ENCODE assay signal across 25 mouse cellular contexts in the genomic region with DNA sequence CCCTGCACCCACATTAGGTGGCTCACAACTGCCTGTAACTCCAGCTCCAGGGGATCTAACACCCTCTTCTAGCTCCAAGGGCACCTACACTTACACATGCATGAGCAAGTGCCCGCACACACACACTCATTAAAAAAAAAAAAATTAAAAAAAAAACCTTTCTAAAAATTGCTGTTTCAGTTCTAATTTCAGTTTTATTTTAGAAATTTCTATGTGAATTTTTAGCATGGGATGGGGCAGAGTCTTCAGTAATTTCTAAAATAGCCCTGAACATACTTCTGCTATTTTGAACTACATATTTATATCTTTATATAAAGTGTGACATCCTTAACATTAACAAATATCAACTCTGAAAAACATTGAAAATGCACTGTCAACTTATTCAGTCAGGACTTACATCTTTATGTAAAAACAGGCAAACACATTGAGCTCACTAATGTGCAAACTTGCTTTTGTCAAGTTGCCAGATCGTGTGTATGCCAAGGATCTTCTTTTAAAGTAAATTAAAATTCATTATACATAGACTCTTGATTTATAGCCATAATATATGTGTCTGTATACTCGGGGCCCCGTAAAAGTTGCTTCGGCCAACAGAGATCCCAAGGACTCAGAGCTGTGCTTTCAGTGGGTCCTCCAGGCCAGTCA. TPM values are rescaled to one million over a fixed set of nuclear protein-coding genes. Genes with fewer than 3 reads are reported as not detected.
DNase-seq lines count a peak whose midpoint lies in the region; ATAC-seq and TF ChIP-seq lines count a peak whose summit lies in the region.
"Had no signal": no experiment of that assay in that cellular context is flagged by ENCODE, and none has a peak within 500 bp of the region (broad histone marks: within the 10 kb centered on the region; RNA-seq: fewer than 3 reads in every experiment).

No protein-coding gene starts in this region.

- no peaks in the 10 kb centered on the region for H3K9me3 ChIP-seq in forebrain, embryonic 14.5 days (replicated peaks; ENCODE audit: control insufficient read depth, low read length)
- H3K9me3 ChIP-seq in forebrain, embryonic 10.5 days = no peaks in the 10 kb centered on the region
- no peaks in the 10 kb centered on the region for H3K9me3 ChIP-seq in lung, embryonic 14.5 days (ENCODE audit: low read depth, low read length)
- H3K9me3 ChIP-seq: embryonic facial prominence, embryonic 13.5 days; embryonic facial prominence, embryonic 15.5 days; forebrain, embryonic 12.5 days had no signal

- no peak overlapping the region for H3K9ac ChIP-seq in forebrain, embryonic 14.5 days (ENCODE audit: low read length)
- no peak overlapping the region for H3K9ac ChIP-seq in lung, embryonic 14.5 days
- H3K9ac ChIP-seq: embryonic facial prominence, embryonic 13.5 days; embryonic facial prominence, embryonic 15.5 days; forebrain, embryonic 12.5 days had no signal

- no peak overlapping the region for H3K27ac ChIP-seq in forebrain, embryonic 14.5 days (ENCODE audit: low read depth, low read length)
- no peak overlapping the region for H3K27ac ChIP-seq in forebrain, embryonic 10.5 days
- H3K27ac ChIP-seq in lung, embryonic 14.5 days (ENCODE audit: low read depth) = no peak overlapping the region
- H3K27ac ChIP-seq: embryonic facial prominence, embryonic 13.5 days; embryonic facial prominence, embryonic 15.5 days; forebrain, embryonic 12.5 days had no signal

- no peaks in the 10 kb centered on the region for H3K27me3 ChIP-seq in forebrain, embryonic 14.5 days (replicated peaks; ENCODE audit: control insufficient read depth, insufficient read depth, low read length)
- no peaks in the 10 kb centered on the region for H3K27me3 ChIP-seq in forebrain, embryonic 10.5 days (ENCODE audit: poor library complexity, severe bottlenecking)
- H3K27me3 ChIP-seq in lung, embryonic 14.5 days (ENCODE audit: insufficient read depth, low read length) = no peaks in the 10 kb centered on the region
- H3K27me3 ChIP-seq: embryonic facial prominence, embryonic 13.5 days; embryonic facial prominence, embryonic 15.5 days; forebrain, embryonic 12.5 days had no signal

- peak; percentile 56 for DNase-seq in forebrain, embryonic 14.5 days (ENCODE audit: low spot score)
- no peak for DNase-seq in forebrain, embryonic 10.5 days (ENCODE audit: extremely low spot score, low spot score)
- DNase-seq in lung, embryonic 14.5 days = peak; percentile 61
- no peak for DNase-seq in lung, postnatal 36 days
- DNase-seq in brain, embryonic 14.5 days (ENCODE audit: low read depth) = peak; percentile 43
- DNase-seq in ovary, adult 18-20 months (ENCODE audit: low spot score) = no peak
- DNase-seq: adrenal gland, adult 8-10 months; adrenal gland, postnatal 14 days; adrenal gland, postnatal 36 days; cerebellum, adult 11 months; cerebellum, adult 18-20 months; cerebellum, adult 8-10 months; cerebellum, adult 9-11 months; cerebellum, postnatal 14 days; cerebellum, postnatal 36 days; embryo, embryonic 11 days had no signal

- WGBS in forebrain, embryonic 14.5 days = 92% methylated on average over 5 of the region's 5 CpGs
- WGBS in forebrain, embryonic 10.5 days = 89% methylated on average over 5 of the region's 5 CpGs
- WGBS in lung, embryonic 14.5 days = 72% methylated on average over 5 of the region's 5 CpGs

- no peak overlapping the region for H3K4me2 ChIP-seq in forebrain, embryonic 14.5 days (ENCODE audit: low read length)
- no peak overlapping the region for H3K4me2 ChIP-seq in lung, embryonic 14.5 days
- H3K4me2 ChIP-seq: embryonic facial prominence, embryonic 13.5 days; embryonic facial prominence, embryonic 15.5 days; forebrain, embryonic 12.5 days had no signal

- no peaks in the 10 kb centered on the region for H3K4me1 ChIP-seq in forebrain, embryonic 14.5 days (ENCODE audit: control insufficient read depth, insufficient read depth, low read length)
- H3K4me1 ChIP-seq in forebrain, embryonic 10.5 days = no peaks in the 10 kb centered on the region
- no peaks in the 10 kb centered on the region for H3K4me1 ChIP-seq in lung, embryonic 14.5 days (ENCODE audit: insufficient read depth)
- H3K4me1 ChIP-seq: embryonic facial prominence, embryonic 13.5 days; embryonic facial prominence, embryonic 15.5 days; forebrain, embryonic 12.5 days had no signal

- H3K36me3 ChIP-seq in forebrain, embryonic 14.5 days (ENCODE audit: control insufficient read depth, insufficient read depth, low read length) = no peaks in the 10 kb centered on the region
- H3K36me3 ChIP-seq in forebrain, embryonic 10.5 days (replicated peaks) = no peaks in the 10 kb centered on the region
- no peaks in the 10 kb centered on the region for H3K36me3 ChIP-seq in lung, embryonic 14.5 days (ENCODE audit: insufficient read depth)
- H3K36me3 ChIP-seq: embryonic facial prominence, embryonic 13.5 days; embryonic facial prominence, embryonic 15.5 days; forebrain, embryonic 12.5 days; G1E had no signal

- H3K4me3 ChIP-seq in forebrain, embryonic 14.5 days (ENCODE audit: low read depth, low read length) = no peak overlapping the region
- no peak overlapping the region for H3K4me3 ChIP-seq in forebrain, embryonic 10.5 days
- no peak overlapping the region for H3K4me3 ChIP-seq in lung, embryonic 14.5 days (ENCODE audit: low read depth, low read length)
- H3K4me3 ChIP-seq: embryonic facial prominence, embryonic 13.5 days; embryonic facial prominence, embryonic 15.5 days; forebrain, embryonic 12.5 days had no signal

- ATAC-seq in forebrain, embryonic 14.5 days = no peak
- no peak for ATAC-seq in lung, embryonic 14.5 days (ENCODE audit: insufficient read depth)
- ATAC-seq: activated CD4-positive, CD25-positive, alpha-beta regulatory T cell, adult 4 months; forebrain, embryonic 16.5 days; Patski had no signal

- TF ChIP-seq CTCF in lung, embryonic 14.5 days (IDR thresholded peaks at IDR 0.05; ENCODE audit: low read depth) = no peak
- TF ChIP-seq CTCF in brain, embryonic 14.5 days (IDR thresholded peaks at IDR 0.05; ENCODE audit: borderline replicate concordance, extremely low read depth, insufficient read depth, insufficient read length) = no peak

- TF ChIP-seq POLR2A in brain, embryonic 14.5 days (IDR thresholded peaks at IDR 0.05; ENCODE audit: borderline replicate concordance, extremely low read depth, insufficient read depth, insufficient read length, poor library complexity, severe bottlenecking) = no peak

RNA-seq across cellular contexts. Expression of a gene that starts 32.0 kb away (rescaled TPM):
- polyA plus RNA-seq in forebrain, embryonic 14.5 days (2014; fragmentation: Nextera tagmentation; extraction: Ambion mirVana) = 0.04 and 0.05 TPM in 2 replicates
- not detected in 2 replicates for polyA plus RNA-seq in forebrain, embryonic 10.5 days (2016; fragmentation: Nextera tagmentation; extraction: Ambion mirVana)
- 0.11 and 0.12 TPM in 2 replicates for polyA plus RNA-seq in lung, embryonic 14.5 days (2014; fragmentation: Nextera tagmentation; extraction: Ambion mirVana)
- polyA plus RNA-seq in brain, embryonic 14.5 days (2012; rRNA removed) = 0.04 and 0.05 TPM in 2 replicates
- polyA plus RNA-seq: activated CD4-positive, CD25-positive, alpha-beta regulatory T cell, adult 4 months; C2C12; embryonic facial prominence, embryonic 11.5 days; embryonic facial prominence, embryonic 13.5 days; forebrain, embryonic 12.5 days; G1E; Patski had no signal

RNA-seq across cellular contexts. Expression of a gene that starts 35.4 kb away (rescaled TPM):
- not detected in 2 replicates for polyA plus RNA-seq in forebrain, embryonic 14.5 days (2014; fragmentation: Nextera tagmentation; extraction: Ambion mirVana)
- polyA plus RNA-seq in forebrain, embryonic 10.5 days (2016; fragmentation: Nextera tagmentation; extraction: Ambion mirVana) = not detected in 2 replicates
- not detected in 2 replicates for polyA plus RNA-seq in lung, embryonic 14.5 days (2014; fragmentation: Nextera tagmentation; extraction: Ambion mirVana)
- not detected in 2 replicates for polyA plus RNA-seq in brain, embryonic 14.5 days (2012; rRNA removed)
- polyA plus RNA-seq: activated CD4-positive, CD25-positive, alpha-beta regulatory T cell, adult 4 months; C2C12; embryonic facial prominence, embryonic 11.5 days; embryonic facial prominence, embryonic 13.5 days; embryonic facial prominence, embryonic 15.5 days; forebrain, embryonic 12.5 days; forebrain, embryonic 16.5 days; G1E; Patski had no signal

RNA-seq across cellular contexts. Expression of a gene that starts 43.8 kb away (rescaled TPM):
- polyA plus RNA-seq in forebrain, embryonic 14.5 days (2014; fragmentation: Nextera tagmentation; extraction: Ambion mirVana) = not detected in 2 replicates
- not detected in 2 replicates for polyA plus RNA-seq in forebrain, embryonic 10.5 days (2016; fragmentation: Nextera tagmentation; extraction: Ambion mirVana)
- not detected in 2 replicates for polyA plus RNA-seq in lung, embryonic 14.5 days (2014; fragmentation: Nextera tagmentation; extraction: Ambion mirVana)
- polyA plus RNA-seq in brain, embryonic 14.5 days (2012; rRNA removed) = 0.21 and 0.28 TPM in 2 replicates
- polyA plus RNA-seq: activated CD4-positive, CD25-positive, alpha-beta regulatory T cell, adult 4 months; C2C12; embryonic facial prominence, embryonic 11.5 days; embryonic facial prominence, embryonic 13.5 days; embryonic facial prominence, embryonic 15.5 days; forebrain, embryonic 12.5 days; forebrain, embryonic 16.5 days; G1E; Patski had no signal

RNA-seq across cellular contexts. Expression of a gene that starts 59.0 kb away (rescaled TPM):
- not detected in 2 replicates for polyA plus RNA-seq in forebrain, embryonic 14.5 days (2014; fragmentation: Nextera tagmentation; extraction: Ambion mirVana)
- polyA plus RNA-seq in forebrain, embryonic 10.5 days (2016; fragmentation: Nextera tagmentation; extraction: Ambion mirVana) = not detected in 2 replicates
- polyA plus RNA-seq in lung, embryonic 14.5 days (2014; fragmentation: Nextera tagmentation; extraction: Ambion mirVana) = 0.49 TPM in 1 of 2 replicates, not detected in the other
- 0.10 TPM in 1 of 2 replicates, not detected in the other for polyA plus RNA-seq in brain, embryonic 14.5 days (2012; rRNA removed)
- polyA plus RNA-seq: activated CD4-positive, CD25-positive, alpha-beta regulatory T cell, adult 4 months; embryonic facial prominence, embryonic 11.5 days; forebrain, embryonic 12.5 days; forebrain, embryonic 16.5 days; G1E; Patski had no signal

Comparison
In these comparisons a context has a peak if more than half of its experiments do, and no peak if none do; other contexts are left out.
1. DNase-seq: peak in forebrain, embryonic 14.5 days (single experiment), lung, embryonic 14.5 days (single experiment) and brain, embryonic 14.5 days (single experiment); none in forebrain, embryonic 10.5 days (single experiment), lung, postnatal 36 days (single experiment) and ovary, adult 18-20 months (single experiment).